Mouse (Mus musculus): ENCODE measurements around the gene Rasgef1c. TPM values are rescaled to one million over a fixed set of nuclear protein-coding genes. Genes with fewer than 3 reads are reported as not detected.

Rasgef1c gene
- polyA plus RNA-seq, 1 experiment from 2014 or later = 0.29 TPM

DNA sequence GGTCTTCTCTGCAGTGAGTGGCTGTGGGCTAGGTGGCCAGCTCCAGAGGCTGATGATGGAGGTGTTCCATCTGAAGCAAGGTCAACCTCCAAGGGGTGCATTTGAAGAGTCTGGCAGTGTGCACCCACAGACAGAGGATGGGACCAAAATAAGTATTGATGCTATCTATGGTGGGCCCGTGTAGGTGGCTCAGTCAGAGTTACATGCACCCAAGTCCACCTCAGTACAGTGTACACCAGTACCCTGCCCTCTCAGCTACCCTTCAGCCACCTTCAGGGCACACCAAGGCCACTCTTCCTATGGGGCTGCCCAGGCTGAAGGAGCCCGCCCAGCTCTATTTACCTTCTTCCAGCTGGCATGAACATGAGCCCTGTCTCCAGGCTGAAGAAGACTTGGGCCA lies 68.1 kb downstream of the Rasgef1c start:
- 94% methylated on average over 2 of the region's 2 CpGs for WGBS
- DNase-seq (ENCODE audit: low spot score) (no peak), ATAC-seq (replicated peaks; ENCODE audit: insufficient number of reproducible peaks, low FRiP score, low TSS enrichment, low read depth) (no peak)
- H3K4me1 ChIP-seq (ENCODE audit: control insufficient read depth, insufficient read depth, low read length) = no peaks in the 10 kb centered on the region
- no peak overlapping the region for H3K4me2 ChIP-seq (ENCODE audit: low read depth, low read length)
- no peak overlapping the region for H3K9ac ChIP-seq (replicated peaks; ENCODE audit: low read length)
- H3K36me3 ChIP-seq (replicated peaks; ENCODE audit: control insufficient read depth, insufficient read depth, low read depth, low read length) = no peaks in the 10 kb centered on the region
- no peak overlapping the region for H3K4me3 ChIP-seq (ENCODE audit: low read depth, low read length)
- no peaks in the 10 kb centered on the region for H3K9me3 ChIP-seq (replicated peaks; ENCODE audit: control insufficient read depth, low read length)
- no peak overlapping the region for H3K27ac ChIP-seq (replicated peaks; ENCODE audit: low read depth, low read length)
- no peaks in the 10 kb centered on the region for H3K27me3 ChIP-seq (ENCODE audit: control insufficient read depth, insufficient read depth, low read length)

DNA sequence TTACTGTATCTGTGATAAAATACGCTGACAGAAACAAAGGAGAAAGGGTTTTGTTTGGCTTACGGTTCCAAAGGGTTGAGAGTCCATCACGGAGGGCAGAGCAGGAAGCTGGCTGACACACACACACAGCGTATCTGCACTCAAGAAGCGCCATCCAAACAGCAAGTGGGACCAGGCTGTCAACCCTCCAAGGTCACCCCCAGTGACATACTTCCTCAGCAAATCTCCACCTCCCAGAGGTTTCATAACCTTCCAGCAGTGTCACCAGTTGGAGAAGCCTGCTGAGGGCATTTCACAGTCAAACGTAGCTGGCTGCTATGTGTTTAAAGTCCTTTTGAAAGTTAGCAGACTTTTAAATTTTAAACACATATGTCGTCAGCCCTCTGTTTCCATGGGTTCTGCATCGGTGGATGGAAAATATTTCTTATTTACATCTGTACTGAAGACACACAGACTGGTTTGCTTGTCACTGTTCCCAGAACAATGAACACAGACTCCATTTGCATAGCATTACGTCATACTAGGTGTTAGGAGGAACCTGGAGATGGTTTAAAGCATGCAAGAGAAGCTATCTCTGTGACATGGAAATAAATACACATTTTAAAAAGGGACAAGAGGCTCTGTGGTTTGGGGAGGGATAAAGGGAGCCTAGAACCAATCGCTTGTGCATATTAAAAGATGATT lies 72.2 kb downstream of the Rasgef1c start:
- H3K27ac ChIP-seq (replicated peaks; ENCODE audit: low read depth, low read length) = no peak overlapping the region
- H3K4me2 ChIP-seq (ENCODE audit: low read depth, low read length) = no peak overlapping the region
- no peaks in the 10 kb centered on the region for H3K36me3 ChIP-seq (replicated peaks; ENCODE audit: control insufficient read depth, insufficient read depth, low read depth, low read length)
- no peaks in the 10 kb centered on the region for H3K27me3 ChIP-seq (ENCODE audit: control insufficient read depth, insufficient read depth, low read length)
- no peak for DNase-seq (ENCODE audit: low spot score)
- WGBS = 88% methylated on average over 10 of the region's 10 CpGs
- no peaks in the 10 kb centered on the region for H3K4me1 ChIP-seq (ENCODE audit: control insufficient read depth, insufficient read depth, low read length)
- H3K9me3 ChIP-seq (replicated peaks; ENCODE audit: control insufficient read depth, low read length) = no peaks in the 10 kb centered on the region
- H3K9ac ChIP-seq (replicated peaks; ENCODE audit: low read length) = no peak overlapping the region
- ATAC-seq (replicated peaks; ENCODE audit: insufficient number of reproducible peaks, low FRiP score, low TSS enrichment, low read depth) = no peak
- H3K4me3 ChIP-seq (ENCODE audit: low read depth, low read length) = no peak overlapping the region

DNA sequence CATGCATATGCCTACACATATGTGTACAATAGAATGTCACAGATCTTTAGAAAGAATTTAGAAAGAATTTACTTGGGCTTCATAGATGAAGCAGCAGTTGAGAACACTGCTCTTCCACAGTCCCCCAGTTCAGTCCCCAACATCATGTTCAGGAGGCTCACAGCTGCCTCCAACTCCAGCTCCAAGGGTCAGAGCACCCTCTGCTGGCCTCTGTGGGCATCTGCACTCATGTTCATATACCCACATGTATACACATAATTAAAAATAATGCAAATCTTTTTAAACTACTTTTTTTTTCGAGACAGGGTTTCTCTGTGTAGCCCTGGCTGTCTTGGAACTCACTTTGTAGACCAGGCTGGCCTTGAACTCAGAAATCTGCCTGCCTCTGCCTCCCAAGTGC lies 73.0 kb downstream of the Rasgef1c start:
- Histone ChIP-seq H3K9ac (replicated peaks; ENCODE audit: low read length) (no peak overlapping the region), H3K36me3 (replicated peaks; ENCODE audit: control insufficient read depth, insufficient read depth, low read depth, low read length) (no peaks in the 10 kb centered on the region), H3K9me3 (replicated peaks; ENCODE audit: control insufficient read depth, low read length) (no peaks in the 10 kb centered on the region), H3K4me2 (ENCODE audit: low read depth, low read length) (no peak overlapping the region), H3K27ac (replicated peaks; ENCODE audit: low read depth, low read length) (no peak overlapping the region), H3K4me3 (ENCODE audit: low read depth, low read length) (no peak overlapping the region), H3K4me1 (ENCODE audit: control insufficient read depth, insufficient read depth, low read length) (no peaks in the 10 kb centered on the region), H3K27me3 (ENCODE audit: control insufficient read depth, insufficient read depth, low read length) (no peaks in the 10 kb centered on the region)
- DNase-seq (ENCODE audit: low spot score) = no peak
- ATAC-seq (replicated peaks; ENCODE audit: insufficient number of reproducible peaks, low FRiP score, low TSS enrichment, low read depth) = no peak
- WGBS = 57% methylated on average over 1 of the region's 1 CpGs

DNA sequence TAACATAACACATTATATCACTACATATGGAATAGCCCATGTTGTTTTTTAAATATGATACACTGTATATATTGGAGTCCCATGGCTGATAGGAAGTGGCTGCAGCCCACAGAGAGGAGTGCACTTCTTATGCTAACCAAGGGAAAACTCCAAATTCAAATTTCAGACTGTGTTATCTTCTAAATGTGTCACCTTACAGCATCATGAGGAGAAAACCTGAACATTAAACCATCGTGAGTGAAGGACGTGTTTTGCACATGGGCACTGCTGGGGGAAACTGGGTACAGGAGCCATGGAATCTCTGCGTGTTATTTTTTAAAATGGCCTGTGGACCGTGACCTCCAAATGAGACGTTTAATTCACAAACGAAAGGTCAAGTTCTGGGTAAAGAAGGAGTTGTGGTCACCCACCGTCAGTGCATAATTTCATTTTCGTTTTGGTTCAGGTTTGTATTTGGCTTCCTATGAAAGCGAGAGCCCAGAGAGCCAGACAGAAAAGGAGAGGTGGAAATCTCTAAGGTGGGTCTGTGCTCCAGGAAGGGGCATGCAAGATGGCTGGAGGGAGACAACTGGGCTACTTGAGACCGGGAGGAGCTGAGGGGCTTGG lies 76.4 kb downstream of the Rasgef1c start:
- H3K4me2 ChIP-seq (ENCODE audit: low read depth, low read length) = no peak overlapping the region
- DNase-seq (ENCODE audit: low spot score) = no peak
- H3K27ac ChIP-seq (replicated peaks; ENCODE audit: low read depth, low read length) = no peak overlapping the region
- no peak overlapping the region for H3K4me3 ChIP-seq (ENCODE audit: low read depth, low read length)
- H3K4me1 ChIP-seq (ENCODE audit: control insufficient read depth, insufficient read depth, low read length) = no peaks in the 10 kb centered on the region
- no peaks in the 10 kb centered on the region for H3K9me3 ChIP-seq (replicated peaks; ENCODE audit: control insufficient read depth, low read length)
- ATAC-seq (replicated peaks; ENCODE audit: insufficient number of reproducible peaks, low FRiP score, low TSS enrichment, low read depth) = no peak
- no peaks in the 10 kb centered on the region for H3K27me3 ChIP-seq (ENCODE audit: control insufficient read depth, insufficient read depth, low read length)
- H3K36me3 ChIP-seq (replicated peaks; ENCODE audit: control insufficient read depth, insufficient read depth, low read depth, low read length) = no peaks in the 10 kb centered on the region
- 84% methylated on average over 10 of the region's 10 CpGs for WGBS
- H3K9ac ChIP-seq (replicated peaks; ENCODE audit: low read length) = no peak overlapping the region

DNA sequence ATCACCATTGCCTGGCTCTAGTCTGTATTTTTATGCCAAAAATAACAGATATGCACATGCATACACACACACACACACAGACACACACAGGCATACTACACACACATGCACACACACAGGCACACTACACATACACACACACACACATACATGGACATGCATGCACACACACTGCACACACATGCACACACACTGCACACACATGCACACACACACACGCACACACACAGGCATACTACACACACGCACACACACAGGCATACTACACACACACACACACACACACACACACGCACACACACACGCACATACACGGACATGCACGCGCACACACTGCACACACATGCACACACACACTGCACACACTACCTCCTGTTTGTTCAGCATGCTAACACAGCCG lies 77.3 kb downstream of the Rasgef1c start:
- Histone ChIP-seq H3K36me3 (replicated peaks; ENCODE audit: control insufficient read depth, insufficient read depth, low read depth, low read length) (no peaks in the 10 kb centered on the region), H3K27ac (replicated peaks; ENCODE audit: low read depth, low read length) (no peak overlapping the region), H3K9ac (replicated peaks; ENCODE audit: low read length) (no peak overlapping the region), H3K4me2 (ENCODE audit: low read depth, low read length) (no peak overlapping the region), H3K27me3 (ENCODE audit: control insufficient read depth, insufficient read depth, low read length) (no peaks in the 10 kb centered on the region), H3K9me3 (replicated peaks; ENCODE audit: control insufficient read depth, low read length) (no peaks in the 10 kb centered on the region), H3K4me3 (ENCODE audit: low read depth, low read length) (no peak overlapping the region), H3K4me1 (ENCODE audit: control insufficient read depth, insufficient read depth, low read length) (no peaks in the 10 kb centered on the region)
- no peak for ATAC-seq (replicated peaks; ENCODE audit: insufficient number of reproducible peaks, low FRiP score, low TSS enrichment, low read depth)
- WGBS = 97% methylated on average over 8 of the region's 8 CpGs
- no peak for DNase-seq (ENCODE audit: low spot score)

DNA sequence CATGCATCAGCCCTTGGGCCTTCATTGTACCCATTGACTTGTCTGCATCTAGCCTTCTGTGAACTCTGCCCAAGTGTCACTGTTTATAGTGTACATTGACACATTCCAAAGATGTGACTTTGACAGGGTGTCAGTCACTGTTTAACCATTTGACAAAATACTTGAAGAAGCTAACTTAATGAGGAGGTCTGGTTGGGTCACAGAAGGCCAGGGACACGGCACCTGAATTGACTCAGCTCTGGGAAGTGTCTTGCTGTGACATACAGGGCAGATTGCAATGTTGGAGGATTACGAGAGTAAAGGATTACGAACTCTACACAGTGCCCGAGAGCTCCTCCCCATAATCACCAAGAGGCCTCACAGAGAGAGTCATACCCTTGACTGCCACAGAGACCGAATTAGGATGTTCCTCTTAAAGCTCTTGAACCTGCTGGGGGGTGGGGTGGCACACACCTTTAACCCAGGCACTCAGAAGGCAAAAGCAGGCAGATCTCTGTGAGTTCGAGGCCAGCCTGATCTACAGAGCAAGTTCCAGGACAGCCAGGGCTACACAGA lies 79.1 kb downstream of the Rasgef1c start:
- no peak overlapping the region for H3K4me2 ChIP-seq (ENCODE audit: low read depth, low read length)
- ATAC-seq (replicated peaks; ENCODE audit: insufficient number of reproducible peaks, low FRiP score, low TSS enrichment, low read depth) (no peak), DNase-seq (ENCODE audit: low spot score) (no peak)
- H3K4me3 ChIP-seq (ENCODE audit: low read depth, low read length) = no peak overlapping the region
- WGBS = 76% methylated on average over 6 of the region's 6 CpGs
- no peak overlapping the region for H3K9ac ChIP-seq (replicated peaks; ENCODE audit: low read length)
- H3K27ac ChIP-seq (replicated peaks; ENCODE audit: low read depth, low read length) = no peak overlapping the region
- no peaks in the 10 kb centered on the region for H3K9me3 ChIP-seq (replicated peaks; ENCODE audit: control insufficient read depth, low read length)
- H3K36me3 ChIP-seq (replicated peaks; ENCODE audit: control insufficient read depth, insufficient read depth, low read depth, low read length) = no peaks in the 10 kb centered on the region
- H3K4me1 ChIP-seq (ENCODE audit: control insufficient read depth, insufficient read depth, low read length) = no peaks in the 10 kb centered on the region
- H3K27me3 ChIP-seq (ENCODE audit: control insufficient read depth, insufficient read depth, low read length) = no peaks in the 10 kb centered on the region

DNA sequence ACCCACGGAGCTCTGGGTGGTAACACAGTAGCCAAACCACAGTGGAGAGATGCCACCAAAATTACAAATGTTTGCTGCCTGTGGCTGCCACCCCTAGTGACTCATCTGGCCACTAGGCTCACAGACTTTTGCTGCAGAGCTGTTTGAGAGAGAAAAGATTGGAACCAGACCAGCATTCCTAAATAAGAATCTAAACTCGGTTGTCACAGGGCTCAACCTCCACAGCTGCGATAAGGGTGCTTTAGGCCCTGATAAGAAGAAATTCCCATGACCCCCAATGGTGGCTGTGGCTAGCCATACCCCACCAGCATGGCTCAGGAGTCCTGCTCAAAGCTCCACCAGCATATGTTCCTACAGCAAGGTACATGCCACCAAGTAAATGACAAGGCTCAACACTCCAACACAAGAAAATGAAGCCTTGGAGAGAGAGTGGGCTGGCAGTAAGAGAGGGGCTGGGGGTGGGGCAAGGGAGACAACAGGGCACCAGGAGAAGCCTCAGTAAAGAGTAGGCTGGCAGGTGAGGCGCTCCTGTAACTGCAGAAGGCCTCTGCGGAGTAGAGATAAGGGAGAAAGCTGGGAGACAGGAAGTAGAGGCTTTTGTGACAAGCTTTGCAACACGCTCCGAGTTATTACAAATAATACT lies 79.8 kb downstream of the Rasgef1c start:
- H3K27ac ChIP-seq (replicated peaks; ENCODE audit: low read depth, low read length) = no peak overlapping the region
- H3K9ac ChIP-seq (replicated peaks; ENCODE audit: low read length) = no peak overlapping the region
- H3K4me1 ChIP-seq (ENCODE audit: control insufficient read depth, insufficient read depth, low read length) = no peaks in the 10 kb centered on the region
- H3K4me3 ChIP-seq (ENCODE audit: low read depth, low read length) = no peak overlapping the region
- no peak overlapping the region for H3K4me2 ChIP-seq (ENCODE audit: low read depth, low read length)
- DNase-seq (ENCODE audit: low spot score) (no peak), ATAC-seq (replicated peaks; ENCODE audit: insufficient number of reproducible peaks, low FRiP score, low TSS enrichment, low read depth) (no peak)
- H3K36me3 ChIP-seq (replicated peaks; ENCODE audit: control insufficient read depth, insufficient read depth, low read depth, low read length) = no peaks in the 10 kb centered on the region
- H3K9me3 ChIP-seq (replicated peaks; ENCODE audit: control insufficient read depth, low read length) = no peaks in the 10 kb centered on the region
- WGBS = 79% methylated on average over 7 of the region's 7 CpGs
- H3K27me3 ChIP-seq (ENCODE audit: control insufficient read depth, insufficient read depth, low read length) = no peaks in the 10 kb centered on the region

DNA sequence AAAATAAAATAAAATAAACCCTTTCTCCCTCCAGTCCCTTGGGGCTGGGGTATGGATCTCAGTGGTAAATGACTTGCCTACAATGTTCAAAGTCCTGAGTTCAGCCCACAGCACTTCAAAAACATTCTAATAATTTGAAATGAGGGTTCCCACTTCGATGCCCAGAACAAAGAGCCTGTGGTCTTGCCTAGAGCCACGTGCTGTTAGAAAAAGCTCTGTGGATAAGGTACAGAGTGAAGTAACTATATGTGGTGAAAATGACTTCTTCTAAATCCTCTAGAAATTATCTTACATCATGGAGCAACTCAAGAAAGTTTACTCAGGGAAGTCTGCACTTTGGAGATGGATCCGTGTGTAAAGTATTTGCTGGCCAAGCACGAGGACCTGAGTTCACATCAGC lies 80.5 kb downstream of the Rasgef1c start:
- Histone ChIP-seq H3K9me3 (replicated peaks; ENCODE audit: control insufficient read depth, low read length) (no peaks in the 10 kb centered on the region), H3K36me3 (replicated peaks; ENCODE audit: control insufficient read depth, insufficient read depth, low read depth, low read length) (no peaks in the 10 kb centered on the region), H3K27ac (replicated peaks; ENCODE audit: low read depth, low read length) (no peak overlapping the region), H3K9ac (replicated peaks; ENCODE audit: low read length) (no peak overlapping the region), H3K4me1 (ENCODE audit: control insufficient read depth, insufficient read depth, low read length) (no peaks in the 10 kb centered on the region), H3K4me3 (ENCODE audit: low read depth, low read length) (no peak overlapping the region), H3K4me2 (ENCODE audit: low read depth, low read length) (no peak overlapping the region), H3K27me3 (ENCODE audit: control insufficient read depth, insufficient read depth, low read length) (no peaks in the 10 kb centered on the region)
- no peak for ATAC-seq (replicated peaks; ENCODE audit: insufficient number of reproducible peaks, low FRiP score, low TSS enrichment, low read depth)
- no peak for DNase-seq (ENCODE audit: low spot score)
- WGBS = 87% methylated on average over 4 of the region's 4 CpGs
